Mouse (Mus musculus) heart, adult 18-20 months (tissue): Measurements from ENCODE around the gene Supt6. TPM values are rescaled to one million over a fixed set of nuclear protein-coding genes. Genes with fewer than 3 reads are reported as not detected.
"Not testable (repeated sequence)": the region's sequence is repeated elsewhere in the genome, so short reads cannot be mapped to it uniquely, and the experiment has no call there.

Source experiments
- DNase-seq, 2 experiments: peaks; one replicate each; pipeline ENCODE4 v3.0.0; 2021 to 2022; ENCODE audit warnings: mixed read lengths in 1 of 2
- total RNA-seq, 2 experiments: library from RNA; stranded (reverse); gene quantifications; 2 replicates each; pipeline ENCODE4 v1.2.3; 2021

Gene Supt6
- total RNA-seq, 2 experiments from 2014 or later: 28.4 to 29.7 TPM

DNA sequence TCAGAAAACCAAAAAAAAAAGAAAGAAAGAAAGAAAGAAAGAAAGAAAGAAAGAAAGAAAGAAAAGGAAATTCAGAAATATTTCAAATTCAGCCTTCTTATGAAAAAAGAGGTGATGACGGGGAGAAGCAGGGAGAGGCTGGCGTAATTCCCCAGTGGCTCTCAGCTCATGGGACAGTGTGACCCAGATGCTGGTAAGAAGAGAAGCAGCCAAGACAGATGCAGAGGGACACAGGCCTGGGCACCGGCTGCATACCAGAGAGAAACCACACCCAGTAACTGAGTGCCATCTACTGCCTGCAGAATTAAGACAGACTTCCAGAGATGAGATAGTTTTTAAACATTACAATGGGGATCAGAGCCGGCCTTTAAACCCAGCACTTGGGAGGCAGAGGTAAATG, 22.2 kb downstream of the Supt6 start:
- DNase-seq: no peak

DNA sequence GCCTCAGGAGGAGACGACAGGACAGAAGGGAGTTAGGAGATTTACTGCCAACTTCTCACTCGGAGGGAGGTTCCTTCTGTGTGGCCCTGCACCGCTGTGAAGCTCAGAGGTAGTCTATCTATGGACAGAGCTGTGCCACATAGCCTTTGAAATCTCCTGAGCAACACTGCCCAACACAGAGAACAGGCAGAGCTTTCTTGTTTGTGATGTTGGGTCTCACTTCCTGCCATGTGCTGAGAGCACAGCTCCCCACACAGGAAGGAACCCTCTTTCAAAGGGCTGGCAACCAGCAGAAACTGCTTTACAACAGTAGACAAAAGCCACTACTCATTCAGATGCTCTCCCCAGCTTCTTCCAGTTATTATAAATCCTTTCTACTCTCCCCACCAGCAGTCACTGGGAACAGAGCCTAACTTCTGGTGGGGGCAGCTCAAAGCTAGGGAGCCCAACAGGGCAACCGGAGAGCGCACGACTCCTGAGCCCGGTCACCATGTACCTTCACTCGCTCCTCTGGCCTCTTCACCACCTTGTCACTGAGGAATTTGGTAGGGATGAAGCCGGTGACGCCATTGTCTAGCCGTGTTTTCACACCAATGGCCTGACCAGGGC, 30.0 kb downstream of the Supt6 start:
- DNase-seq: no peak

DNA sequence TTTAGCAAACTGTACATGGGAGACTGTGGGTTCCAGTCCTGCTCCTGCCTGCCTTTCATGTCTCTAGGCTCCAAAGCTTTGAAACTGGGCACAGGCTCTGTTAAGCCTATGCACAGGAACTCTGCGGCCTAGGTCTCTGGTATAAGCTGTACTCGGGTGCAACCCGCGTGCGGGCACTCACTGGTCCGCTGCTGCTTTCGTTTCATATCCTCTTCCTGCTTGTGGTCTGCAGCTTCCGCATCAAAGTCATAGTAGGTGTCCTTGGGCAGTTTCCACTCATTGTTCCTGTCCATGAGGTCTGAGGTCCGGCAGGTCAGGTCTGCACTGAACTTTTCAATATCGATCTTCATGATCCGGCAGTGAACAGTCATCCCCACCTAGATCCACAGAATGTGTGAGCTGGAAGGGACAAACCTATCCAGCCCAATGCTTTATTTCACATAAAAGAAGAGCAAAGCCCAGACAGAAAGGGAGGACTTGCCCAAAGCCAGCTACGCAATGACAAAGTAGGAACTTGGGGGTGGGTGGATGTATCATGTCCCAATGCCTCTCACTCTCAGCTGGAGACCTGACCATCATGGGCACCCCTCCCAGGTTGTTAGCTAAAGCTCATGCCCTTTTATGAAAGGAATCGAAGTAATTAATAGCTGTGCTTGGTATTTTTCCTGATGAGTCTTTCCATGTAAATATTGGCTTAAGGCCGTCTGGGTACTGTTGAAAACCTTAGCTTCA, 32.5 kb downstream of the Supt6 start:
- DNase-seq: peak in 1 of 2 experiments; percentile 53

DNA sequence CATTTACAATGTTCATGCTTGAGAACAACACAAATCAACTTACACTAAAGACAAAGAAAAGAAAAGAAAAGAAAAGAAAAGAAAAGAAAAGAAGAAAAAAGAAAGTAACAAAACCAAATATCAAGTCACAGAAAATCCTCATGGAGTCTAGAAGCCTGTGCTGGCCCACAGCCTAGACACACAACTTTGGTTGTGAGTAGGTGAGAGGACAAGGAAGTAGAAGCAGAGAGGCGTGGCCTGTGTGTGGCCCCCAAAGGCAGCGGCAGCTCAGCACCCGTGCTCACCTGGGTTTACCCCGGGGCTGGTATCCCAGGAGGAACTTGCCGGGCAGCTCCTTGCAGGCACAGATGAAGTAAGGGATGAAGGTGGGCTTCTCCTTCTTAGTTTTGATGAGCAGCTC, 34.3 kb downstream of the Supt6 start:
- DNase-seq: no peak

DNA sequence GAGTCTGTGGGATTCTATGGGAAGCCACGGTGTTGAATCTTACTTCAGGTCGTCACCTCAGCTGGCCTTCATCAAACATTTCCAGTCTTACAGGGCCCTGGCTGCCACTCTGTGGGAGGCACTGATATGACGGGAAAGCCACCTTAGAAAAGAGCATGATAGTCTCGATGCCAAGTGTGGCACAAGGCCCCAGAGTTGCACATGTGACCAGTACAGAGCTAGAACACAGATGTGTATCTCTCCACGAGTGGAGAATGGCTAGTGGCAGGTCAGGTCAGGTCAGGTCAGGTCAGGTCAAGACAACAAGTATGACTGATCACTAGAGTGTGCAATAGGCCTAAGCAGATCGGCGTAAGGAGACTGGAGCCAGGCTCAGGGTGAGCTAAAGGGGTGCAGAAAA, 35.2 kb downstream of the Supt6 start:
- no peak for DNase-seq

DNA sequence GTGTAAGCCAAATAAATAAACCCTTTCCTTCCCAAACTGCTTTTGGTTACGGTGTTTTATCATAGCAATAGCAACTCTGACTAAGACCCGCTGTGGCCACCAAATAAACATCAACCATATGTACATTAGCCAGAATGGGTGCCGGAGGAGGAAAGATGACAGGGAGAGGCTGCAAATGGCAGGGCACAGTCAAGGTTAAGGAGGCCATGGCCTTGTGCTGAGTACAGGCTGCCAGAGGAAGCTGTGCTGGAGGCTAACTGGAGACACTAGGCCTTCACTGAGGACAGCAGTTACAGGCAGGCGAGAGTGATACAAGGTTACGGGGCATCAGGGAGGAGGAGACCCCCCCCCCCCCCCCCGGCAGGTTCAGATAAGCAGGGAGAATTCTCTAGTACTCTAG, 35.9 kb downstream of the Supt6 start:
- no peak for DNase-seq

DNA sequence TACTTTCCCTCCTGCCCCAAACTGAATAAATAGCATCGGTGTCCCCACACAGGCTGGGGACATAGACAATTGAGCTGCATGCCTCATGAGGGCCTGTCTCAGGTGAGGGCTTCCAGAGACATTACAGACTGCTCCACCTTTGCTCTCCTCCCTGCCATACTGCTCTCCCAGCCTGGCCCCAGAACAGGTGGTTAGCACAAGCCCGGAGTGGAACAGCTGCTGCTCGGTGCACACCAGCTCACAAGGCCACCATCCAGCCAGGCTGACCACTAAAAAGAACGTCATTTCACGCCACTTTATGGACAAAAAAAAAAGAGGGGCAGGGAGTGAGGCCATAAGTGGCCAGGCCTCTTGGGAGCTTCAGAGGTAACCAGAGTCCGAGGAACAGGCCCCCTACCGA, 38.6 kb downstream of the Supt6 start:
- DNase-seq: no peak

DNA sequence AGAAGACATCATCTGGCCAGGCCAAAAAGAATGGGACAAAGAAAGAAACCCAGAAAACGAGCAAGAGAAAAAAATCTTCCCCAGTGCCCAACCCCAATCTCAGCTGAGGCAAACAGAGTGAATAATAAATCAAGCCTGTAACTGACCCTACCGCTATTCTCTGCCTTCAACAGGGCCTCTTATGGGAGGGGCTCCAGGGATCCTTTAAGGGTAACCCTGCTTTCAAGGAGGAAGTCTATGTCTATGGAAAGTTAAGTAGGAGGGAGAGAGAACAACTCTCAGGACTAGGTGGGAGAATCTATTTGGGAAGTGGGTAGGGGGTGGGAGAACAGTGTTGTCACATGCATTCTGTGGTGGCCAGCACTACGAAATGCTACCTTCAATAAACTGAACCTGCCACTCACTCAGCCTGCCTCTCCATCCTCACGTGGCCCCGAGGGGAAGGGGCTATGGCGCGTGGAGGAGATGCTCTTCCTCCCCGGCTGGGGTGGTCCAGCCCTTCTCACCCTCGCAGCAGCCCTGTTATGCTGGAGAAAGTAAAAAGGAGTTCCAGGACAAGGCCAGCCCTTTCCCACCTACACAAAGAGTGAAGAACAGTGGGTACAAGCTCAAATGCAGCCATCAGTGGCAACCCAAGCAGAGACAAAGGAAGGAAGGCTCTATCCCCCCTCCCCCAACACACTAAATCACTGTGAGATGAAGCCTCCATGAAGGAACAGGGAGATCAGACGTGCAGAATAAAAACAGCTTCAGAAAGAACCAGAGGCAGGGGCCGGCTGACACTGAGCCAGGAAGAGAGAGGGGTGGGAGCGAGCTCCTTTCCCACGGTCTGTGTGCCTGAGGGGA, 40.2 kb downstream of the Supt6 start:
- DNase-seq: no peak

DNA sequence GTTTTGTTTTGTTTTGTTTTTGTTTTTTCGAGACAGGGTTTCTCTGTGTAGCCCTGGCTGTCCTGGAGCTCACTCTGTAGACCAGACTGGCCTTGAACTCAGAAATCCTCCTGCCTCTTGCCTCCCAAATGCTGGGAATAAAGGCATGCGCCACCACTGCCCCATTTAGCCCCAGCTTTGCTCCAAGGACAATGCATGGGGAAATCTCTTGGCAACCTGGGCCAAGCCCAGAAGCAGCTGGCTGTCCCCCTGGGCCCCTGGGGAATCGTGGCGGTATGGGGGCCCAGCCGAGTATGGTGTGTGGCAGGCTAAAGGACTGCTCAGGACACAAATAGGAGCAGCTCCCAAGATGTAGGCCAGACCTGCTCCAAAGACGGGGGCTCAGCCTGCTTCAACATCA, 41.5 kb downstream of the Supt6 start:
- DNase-seq: no peak

DNA sequence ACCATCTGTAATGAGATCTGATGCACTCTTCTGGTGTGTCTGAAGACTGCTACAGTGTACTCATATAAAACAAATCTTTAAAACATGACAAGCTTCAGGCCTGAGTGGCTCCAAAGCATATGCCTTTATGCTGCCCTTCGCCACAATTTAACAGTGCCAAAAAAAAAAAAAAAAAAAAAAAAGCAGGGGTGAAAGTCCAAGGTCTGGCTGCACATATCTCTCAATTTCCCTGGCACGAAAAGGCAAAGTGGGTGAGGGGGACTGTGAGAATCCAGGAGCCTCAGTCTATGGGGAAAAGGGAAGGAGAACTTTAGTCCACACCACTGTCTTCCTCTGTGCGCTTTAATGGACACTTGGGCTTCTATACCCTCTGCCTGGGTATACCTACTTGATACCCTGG, 43.4 kb downstream of the Supt6 start:
- no peak for DNase-seq

DNA sequence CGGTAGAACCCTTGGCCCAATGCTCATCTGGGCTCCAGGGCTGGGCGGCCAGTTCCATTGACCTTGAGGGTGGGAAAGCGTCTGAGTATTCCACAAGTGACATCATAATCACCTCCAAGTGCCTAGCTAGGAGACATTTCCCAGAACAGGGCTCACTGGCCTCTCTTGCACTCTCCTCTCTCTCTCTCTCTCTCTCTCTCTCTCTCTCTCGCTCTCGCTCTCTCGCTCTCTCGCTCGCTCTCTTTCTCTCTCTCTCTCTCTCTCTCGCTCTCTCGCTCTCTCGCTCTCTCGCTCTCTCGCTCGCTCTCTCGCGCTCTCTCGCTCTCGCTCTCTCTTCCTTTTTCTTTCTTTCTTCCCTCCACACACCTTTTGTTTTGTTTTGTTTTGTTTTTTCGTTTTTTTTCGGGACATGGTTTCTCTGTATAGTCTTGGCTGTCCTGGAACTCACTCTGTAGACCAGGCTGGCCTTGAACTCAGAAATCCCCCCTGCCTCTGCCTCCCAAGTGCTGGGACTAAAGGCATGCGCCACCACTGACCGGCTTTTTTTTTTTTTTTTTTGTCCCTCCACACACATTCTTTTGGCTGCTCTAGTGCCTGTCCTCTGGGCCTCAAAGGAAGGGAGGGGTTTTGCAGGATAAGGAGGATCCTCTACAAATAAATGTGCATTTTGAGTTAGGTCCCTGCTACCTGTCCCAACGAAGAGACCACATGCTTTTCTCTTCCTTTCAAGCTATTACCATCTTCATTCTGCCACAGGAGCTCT, 50.5 kb downstream of the Supt6 start:
- no peak for DNase-seq

DNA sequence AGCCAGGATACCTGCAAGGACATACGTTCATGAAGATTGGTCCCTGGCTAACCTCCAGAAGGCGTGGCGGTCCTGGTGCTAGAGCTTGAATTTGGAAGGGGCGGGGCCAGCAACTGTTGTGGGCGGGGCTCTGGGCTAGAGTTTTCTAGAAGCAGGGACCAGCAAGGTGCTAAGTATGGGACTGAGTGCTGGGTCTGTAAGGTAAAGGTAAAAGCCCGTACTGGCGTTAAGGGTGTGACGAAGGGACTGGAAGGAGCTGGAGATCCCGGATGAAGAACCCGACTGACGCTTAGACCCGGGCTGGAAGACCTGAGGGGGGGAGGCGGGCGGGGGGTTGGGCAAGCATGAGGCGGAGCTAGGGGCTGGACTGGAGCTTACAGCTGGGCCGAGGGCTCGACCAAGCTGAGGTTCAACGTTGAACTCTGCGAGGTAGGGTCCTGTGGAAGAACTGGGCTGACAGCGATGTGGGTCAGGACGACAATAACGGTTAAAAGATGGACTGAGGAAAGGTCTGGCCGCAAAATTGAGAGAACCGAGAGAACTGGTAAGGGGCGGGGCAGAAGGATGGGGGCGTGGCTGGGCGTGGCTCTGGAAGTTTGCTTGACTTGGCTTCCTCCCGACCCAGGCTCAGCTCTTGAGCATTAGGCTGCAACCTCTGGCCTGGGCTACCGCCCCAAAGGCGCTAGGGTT, 51.2 kb downstream of the Supt6 start:
- peak; percentile 82 to 88 for DNase-seq

DNA sequence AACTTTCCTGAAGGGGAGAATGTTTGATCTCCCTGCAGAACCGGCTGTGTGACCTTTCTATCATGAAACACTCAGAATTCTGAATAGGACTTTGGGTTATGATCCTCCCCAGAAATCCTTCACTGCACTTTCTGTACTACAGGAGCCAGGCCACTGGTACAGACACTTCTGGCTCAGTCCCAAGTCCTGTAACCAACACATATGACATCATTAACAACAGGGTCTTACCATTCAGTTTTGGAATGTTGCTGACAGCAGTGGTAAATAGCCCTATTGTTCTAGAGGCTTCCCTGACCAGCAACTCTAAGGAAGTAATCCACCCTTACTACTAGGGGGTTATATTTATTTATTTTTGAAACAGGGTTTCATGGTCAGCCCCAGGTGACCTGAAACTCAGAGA, 52.7 kb downstream of the Supt6 start, which contains the start of gene Proca1:
Gene Proca1 (plus strand): TSS at position 280 of the 400 bp plus-strand sequence.
- no peak for DNase-seq

DNA sequence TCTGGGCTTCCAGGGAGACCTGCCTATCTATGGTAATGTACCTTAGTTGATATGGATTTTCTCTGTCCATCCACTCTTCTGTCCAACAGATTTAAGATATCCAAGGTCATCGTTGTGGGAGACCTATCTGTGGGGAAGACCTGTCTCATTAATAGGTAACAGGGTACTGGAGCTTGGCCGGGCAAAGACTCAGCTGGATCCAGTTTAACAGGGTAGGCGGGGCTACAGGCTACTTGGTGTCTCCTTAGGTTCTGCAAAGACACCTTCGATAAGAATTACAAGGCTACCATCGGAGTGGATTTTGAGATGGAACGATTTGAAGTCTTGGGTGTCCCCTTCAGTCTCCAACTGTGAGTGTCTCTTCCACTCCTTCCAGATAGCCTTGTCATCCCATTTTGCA, 55.7 kb downstream of the Supt6 start:
- DNase-seq: no peak

DNA sequence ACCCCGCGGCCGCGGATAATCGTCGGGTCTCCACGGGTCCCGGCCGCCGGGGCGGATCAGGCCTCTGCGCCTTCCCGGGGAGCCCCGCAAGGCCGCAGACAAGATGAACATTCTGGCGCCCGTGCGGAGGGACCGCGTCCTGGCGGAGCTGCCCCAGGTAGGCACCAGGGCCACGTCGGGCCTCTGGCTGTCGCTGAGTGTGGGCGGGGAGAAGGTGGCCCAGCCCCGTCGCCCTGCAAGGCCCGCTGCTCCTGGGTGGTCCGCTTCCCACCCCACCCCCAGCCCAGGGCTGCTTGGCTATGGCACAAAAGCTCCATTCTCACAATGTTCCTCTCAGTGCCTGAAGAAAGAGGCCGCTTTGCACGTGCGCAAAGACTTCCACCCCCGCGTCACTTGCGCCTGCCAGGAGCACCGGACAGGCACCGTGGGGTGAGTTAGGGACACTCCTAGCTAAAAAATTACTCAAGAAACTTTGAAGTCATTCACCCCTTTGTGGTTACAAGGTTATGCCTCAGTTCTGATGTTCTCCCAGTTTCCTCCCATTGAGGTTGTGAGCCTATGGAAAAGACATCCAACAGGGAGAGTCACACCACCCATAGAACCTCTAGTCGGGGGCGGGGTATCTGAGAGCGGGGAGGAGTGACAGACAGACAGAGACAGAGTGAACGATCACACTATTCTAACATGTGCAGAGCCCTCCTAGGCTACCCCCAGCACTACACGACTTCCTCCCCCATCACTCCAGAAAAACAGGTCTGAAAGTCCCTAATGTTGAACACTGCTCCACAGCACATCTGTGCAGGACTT, 56.4 kb downstream of the Supt6 start:
- peak; percentile 50 for DNase-seq

DNA sequence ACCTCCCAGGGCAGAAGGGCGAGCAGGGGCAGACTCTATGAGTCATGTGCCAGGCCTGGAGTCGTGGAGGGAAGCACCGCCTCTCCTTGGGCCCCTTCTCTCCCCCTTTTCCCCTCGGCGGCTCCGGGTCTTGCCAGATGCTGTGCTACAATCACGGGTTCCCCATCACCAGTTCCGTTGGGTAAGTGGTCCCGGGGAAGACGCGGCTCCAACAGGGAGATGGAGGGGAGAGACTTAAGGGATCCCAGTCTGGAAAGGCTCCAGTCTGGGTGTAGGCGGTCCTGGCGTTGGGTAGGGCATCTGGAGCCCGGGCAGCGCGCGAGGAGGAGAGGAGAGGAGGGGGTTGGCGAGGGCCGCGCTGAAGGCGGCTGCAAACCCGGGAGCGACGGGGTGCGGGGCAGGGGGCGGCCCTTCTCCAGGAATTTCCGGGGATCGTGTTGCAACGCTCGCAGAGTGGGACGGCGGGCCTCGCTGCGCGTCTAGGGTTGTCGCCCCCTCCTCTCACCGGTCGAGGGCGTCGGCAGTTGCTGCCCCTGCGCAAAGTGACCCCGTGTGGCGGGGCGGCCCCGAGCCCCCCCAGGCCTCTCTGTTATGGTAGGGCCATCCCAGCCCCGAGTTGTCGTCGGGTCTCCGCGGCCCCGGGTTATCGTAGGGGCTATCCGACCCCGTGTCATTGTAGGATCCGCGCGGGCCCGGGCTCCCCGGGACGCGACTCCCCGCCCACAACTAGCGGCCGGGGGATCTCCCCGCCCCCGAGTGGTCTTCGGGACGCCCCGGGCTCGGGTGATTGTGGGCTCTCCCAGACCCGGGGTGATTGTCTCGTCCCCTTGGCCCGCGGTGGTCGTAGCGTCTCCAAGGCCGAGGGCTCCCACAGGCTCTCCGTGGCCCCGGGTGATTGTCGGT, 57.2 kb downstream of the Supt6 start, which contains the start of gene Rab34:
Gene Rab34 (plus strand): TSS at position 100 of the 903 bp plus-strand sequence.
- peak; percentile 74 to 76 for DNase-seq

DNA sequence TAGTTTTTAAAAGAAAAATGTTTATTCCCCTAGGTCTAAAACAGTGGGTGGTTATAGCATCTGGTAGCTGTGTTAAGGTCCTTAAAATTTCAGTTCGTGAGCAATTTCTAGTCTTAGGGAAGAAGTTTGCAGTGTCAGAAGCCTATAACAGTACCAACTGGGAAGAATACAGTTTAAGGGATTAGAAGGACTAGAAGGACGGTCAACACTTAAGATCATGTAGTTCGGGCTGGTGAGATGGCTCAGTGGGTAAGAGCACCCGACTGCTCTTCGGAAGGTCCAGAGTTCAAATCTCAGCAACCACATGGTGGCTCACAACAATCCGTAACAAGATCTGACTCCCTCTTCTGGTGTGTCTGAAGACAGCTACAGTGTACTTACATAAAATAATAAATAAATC, 61.1 kb downstream of the Supt6 start:
- not testable (repeated sequence) for DNase-seq

DNA sequence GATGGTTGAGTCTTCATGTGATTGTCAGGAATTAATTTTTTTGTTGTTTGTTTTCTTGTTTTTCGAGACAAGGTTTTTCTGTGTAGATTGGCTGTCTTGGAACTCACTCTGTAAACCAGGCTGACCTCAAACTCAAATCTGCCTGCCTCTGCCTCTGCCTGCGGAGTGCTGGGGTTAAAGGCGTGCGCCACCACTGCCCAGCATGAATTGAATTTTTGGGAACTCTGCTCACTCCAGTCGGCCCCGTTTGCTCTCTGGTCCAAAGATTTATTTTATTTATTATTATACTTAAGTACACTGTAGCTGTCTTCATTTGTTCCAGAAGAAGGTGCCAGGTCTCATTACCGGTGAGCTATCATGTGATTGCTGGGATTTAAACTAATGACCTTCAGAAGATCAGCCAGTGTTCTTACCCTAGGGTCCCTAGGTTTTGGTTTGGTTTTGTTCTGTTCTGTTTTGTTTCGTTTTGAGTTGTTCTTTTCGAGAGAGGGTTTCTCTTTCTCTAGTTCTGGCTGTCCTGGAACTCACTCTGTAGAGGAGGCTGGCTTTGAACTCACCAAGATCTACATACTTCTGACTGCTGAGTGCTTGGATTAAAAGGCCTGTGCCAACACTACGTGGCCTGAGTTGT, 61.8 kb downstream of the Supt6 start:
- no peak for DNase-seq
